Mouse (Mus musculus) cortical plate, adult 2 months (tissue): ENCODE measurements around the gene Ino80.

ENCODE experiments used
- CTCF ChIP-seq: fragments of 200-500 bp; IDR thresholded peaks from 2 replicates; pipeline ENCODE4 v1.5.1; 2011; ENCODE audit warnings: mild to moderate bottlenecking, control low read depth, low read length; ENCODE audit not compliant: insufficient read depth; ENCODE audit errors: extremely low read depth
- POLR2A ChIP-seq: fragments of 200-500 bp; IDR thresholded peaks from 2 replicates; pipeline ENCODE4 v1.6.1; 2011; ENCODE audit warnings: mild to moderate bottlenecking, low read length, control low read depth; ENCODE audit not compliant: insufficient read depth; ENCODE audit errors: extremely low read depth

DNA sequence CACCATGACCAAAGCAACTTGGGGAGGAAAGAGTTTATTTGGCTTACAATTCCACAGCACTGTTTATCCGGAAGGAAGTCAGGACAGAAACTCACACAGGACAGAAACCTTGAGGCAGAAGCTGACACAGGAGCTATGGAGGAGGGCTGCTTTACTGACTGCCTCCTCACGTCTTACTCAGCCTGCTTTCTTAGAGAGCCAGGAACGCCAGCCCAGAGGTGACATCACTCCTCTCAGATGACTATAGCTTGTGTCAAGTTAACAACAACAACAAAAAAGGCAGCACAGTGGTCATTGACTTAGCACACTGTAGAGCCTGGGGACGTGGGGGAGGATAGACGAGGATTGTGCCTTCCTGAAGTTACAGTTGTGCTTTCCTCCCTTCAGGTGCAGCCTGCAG is 14.5 kb upstream of the Ino80 start:
- TF ChIP-seq POLR2A (no peak), CTCF (no peak)
